Mouse (Mus musculus): Measurements from ENCODE around the gene Pcnt.

GRCm38 (mm10) chr10:76462312-76462711 is 19.7 kb upstream of the Pcnt start:
- TF ChIP-seq CTCF (IDR thresholded peaks at IDR 0.05): no peak
- no peak for TF ChIP-seq EP300 (IDR thresholded peaks at IDR 0.05)

Measured in lung, postnatal 0 days (tissue).